Mouse (Mus musculus): ENCODE data around the gene Slc25a40. TPM values are rescaled to one million over a fixed set of nuclear protein-coding genes. Genes with fewer than 3 reads are reported as not detected.

The Slc25a40 gene
- total RNA-seq, 2 experiments from 2014 or later: 12.8 to 13.4 TPM

- intact Hi-C loops (cut with DNase I): no loop called here
- no peak for TF ChIP-seq CTCF (IDR thresholded peaks at IDR 0.05)
- Histone ChIP-seq H3K4me3 (no peak overlapping the region), H3K27ac (no peak overlapping the region)
- no peak for DNase-seq (ENCODE audit: extremely low spot score in 1 of 2, low spot score in 2 of 2)
These were observed 69.1 kb downstream of the Slc25a40 start for GRCm38 (mm10) chr5:8491778-8492177.

Other genes starting within 250 kb of the Slc25a40 start
- gene Adam22, start 54.7 kb upstream of the Slc25a40 start, total RNA-seq (2021): 100 to 1,000 TPM; 214 to 226 TPM
- gene Dbf4, start 134 bp upstream of the Slc25a40 start, total RNA-seq (2021): 1 to 10 TPM; 2.2 to 2.4 TPM
- gene Rundc3b, start 200.1 kb downstream of the Slc25a40 start, total RNA-seq (2021): 10 to 100 TPM; 32.4 to 34.1 TPM
- 10 to 100 TPM; 15.9 to 20.2 TPM for gene Abcb1a, start 237.2 kb downstream of the Slc25a40 start, total RNA-seq (2021)